Mouse (Mus musculus) heart, postnatal 4 days (tissue): ENCODE measurements around the gene Gbp3. TPM values are rescaled to one million over a fixed set of nuclear protein-coding genes. Genes with fewer than 3 reads are reported as not detected.

ENCODE experiments used
- DNase-seq: peaks from one replicate; pipeline ENCODE4 v3.0.0; 2021
- total RNA-seq, 2 experiments: library from RNA; stranded (reverse); gene quantifications; 2 replicates each; pipeline ENCODE4 v1.2.3; 2021

Gene Gbp3
- total RNA-seq, 2 experiments from 2014 or later: 5.8 to 9.1 TPM

DNA sequence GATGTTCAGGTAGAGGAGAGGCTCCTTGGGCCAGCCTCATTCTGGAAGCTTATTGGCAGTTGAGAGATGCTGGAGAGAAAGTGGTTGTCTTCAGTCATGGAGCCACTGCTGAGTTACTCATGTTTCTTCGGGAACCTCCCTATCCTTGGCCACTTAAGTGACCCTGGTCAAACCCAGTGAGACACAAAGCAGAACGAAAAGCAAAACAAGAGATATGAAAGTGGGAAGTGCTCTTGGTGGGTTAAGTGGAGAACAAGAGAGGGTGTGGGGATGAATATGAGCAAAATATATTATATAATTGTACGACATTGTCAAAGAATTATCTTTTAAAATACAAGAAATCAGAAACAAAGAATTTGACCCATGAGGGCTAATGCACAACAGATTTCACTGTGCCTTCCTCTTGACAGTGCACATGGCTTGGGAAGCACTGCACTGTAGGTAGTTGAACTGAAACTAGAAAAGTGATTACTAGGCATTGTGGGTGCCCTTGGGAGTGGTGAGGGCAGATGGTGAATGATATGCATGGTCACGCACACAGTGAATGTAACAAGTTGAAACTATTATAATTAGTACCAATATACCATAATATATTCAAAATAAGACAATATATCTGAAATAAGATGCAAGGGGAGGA lies 30.7 kb downstream of the Gbp3 start:
- DNase-seq: no peak

DNA sequence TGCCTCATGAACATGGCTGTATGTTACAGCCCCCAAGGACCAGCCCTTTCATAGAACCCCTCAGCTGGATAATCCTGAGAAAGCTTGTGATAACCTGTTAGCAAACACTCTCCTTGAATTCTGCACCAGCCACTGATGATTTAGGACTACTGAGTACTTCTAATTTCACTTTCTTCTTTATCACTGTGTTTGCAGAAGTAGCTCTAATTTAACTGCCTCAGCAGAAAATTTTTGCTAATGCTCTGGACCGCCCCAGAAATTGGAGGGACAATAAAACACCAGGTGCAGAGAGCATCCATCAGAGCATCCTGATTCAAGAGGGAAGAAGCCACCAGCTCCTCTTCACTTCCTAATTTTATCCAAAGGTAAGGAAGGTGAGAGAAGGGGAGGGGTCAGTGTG lies 34.7 kb downstream of the Gbp3 start, which contains the start of gene Gbp2b:
Gbp2b (plus strand) TSS at position 301 of the 400 bp plus-strand sequence.
- DNase-seq: no peak

DNA sequence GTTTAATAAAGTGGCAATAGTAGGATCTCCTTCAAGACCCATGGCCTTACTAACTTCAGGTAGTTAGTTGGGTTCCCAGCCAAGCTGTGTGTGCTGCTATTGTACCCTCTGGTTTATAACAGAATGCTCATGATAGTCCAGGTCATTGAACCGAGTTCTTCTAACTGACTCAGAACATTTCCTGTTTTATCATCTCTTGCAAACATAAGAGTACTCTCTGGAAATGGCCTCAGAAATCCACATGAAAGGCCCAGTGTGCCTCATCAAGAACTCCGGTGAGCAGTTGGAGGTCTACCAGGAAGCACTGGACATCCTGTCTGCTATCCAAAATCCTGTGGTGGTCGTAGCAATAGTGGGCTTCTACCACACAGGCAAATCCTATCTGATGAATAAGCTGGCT lies 38.1 kb downstream of the Gbp3 start:
- DNase-seq: no peak

DNA sequence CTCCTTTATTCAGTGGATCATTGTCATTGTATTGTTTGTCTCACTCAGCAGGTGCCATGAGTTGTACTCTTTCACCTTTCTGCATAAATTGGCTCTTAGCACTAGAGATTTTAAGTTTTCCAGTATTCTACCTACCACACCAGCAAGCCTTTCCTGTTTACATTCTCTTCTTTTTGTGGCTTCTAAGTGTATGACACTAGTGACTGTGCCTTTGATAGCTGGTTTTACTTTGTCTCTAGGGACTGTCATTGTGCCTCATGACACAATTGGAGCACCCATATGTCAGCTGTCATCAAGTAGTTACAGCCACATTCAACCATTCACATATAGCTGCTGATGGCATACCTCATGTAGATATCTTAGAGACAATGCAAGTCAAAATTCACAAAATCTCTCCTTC lies 41.8 kb downstream of the Gbp3 start:
- DNase-seq: no peak

DNA sequence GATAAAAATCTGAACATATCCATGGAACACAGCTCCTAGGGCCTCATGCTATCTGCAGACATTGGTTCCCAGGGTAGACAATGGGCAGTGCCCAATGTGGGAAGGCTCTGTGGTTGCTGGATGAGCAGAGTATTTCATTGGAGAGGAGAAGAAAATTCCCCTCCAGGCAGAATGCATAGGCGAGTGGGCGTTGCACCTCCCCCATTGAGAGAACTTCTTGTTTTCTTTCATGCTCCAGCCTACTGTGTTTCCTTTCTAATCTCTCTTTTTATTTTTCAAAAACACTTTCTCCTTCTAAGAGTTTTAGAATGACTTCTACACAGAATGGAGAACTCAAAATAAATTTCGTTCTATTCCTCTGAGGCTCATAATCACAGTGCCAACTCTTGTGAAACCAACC lies 58.8 kb downstream of the Gbp3 start:
- DNase-seq: no peak

DNA sequence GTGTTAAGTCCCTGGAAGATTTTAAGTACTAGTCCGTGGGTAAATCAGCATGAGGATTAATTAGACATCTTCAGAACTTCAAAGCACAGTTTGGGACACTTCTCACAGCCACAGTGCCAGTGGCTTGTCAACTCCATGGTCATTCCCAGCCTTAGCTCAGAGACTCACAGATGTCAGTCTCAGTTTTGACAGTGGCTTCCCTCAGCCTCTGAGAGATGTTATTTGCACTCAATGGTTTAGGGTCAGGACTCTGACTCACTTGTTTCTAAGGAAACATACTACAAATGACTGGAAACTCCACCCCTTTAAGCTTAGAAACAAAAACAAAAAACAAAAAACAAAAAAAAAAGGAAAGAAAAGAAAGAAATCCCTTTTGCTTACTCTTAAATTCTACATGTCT lies 59.8 kb downstream of the Gbp3 start:
- DNase-seq: no peak

DNA sequence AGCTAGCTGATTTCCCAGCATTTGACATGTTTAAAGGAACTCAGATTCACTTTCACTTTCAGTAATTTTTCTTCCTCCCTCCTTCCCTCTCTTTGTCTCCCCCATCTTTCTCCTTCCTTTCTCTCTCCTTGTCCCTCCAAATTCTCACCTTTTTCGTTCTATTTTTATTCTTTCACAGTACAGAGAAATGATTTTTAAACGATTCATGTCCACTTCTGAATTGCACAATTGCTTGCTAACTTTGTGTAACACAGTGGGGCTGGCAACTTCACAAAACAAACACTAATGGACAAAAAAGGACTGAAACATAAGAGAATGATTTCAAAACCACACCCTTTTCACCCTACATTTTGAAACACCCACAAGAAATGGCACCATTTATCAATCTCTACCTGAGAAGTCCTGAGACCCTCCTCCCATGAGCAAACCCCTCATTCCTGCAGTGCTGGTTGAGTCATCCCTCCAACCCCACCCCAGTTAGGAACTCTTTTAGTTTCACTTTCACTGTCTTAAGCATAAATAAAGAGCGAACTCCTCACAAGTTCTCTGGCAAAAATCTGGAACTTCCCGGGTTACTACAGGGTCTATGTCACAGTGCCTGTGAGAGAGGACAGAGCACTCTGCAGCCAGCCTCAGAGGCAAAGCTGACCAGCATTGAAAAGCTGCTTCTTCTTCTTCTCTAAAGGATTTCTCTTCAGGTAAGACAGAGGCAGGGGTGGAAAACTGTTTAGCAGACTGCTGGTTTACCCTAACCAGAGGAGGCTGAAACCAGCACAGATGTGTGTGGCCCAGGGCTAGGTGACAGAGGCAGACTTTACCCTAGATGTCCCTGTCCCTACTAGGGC lies 60.5 kb downstream of the Gbp3 start, which contains the start of gene Gbp2:
Gbp2 (plus strand) TSS at position 492 of the 845 bp plus-strand sequence.
- DNase-seq: peak; percentile 7

DNA sequence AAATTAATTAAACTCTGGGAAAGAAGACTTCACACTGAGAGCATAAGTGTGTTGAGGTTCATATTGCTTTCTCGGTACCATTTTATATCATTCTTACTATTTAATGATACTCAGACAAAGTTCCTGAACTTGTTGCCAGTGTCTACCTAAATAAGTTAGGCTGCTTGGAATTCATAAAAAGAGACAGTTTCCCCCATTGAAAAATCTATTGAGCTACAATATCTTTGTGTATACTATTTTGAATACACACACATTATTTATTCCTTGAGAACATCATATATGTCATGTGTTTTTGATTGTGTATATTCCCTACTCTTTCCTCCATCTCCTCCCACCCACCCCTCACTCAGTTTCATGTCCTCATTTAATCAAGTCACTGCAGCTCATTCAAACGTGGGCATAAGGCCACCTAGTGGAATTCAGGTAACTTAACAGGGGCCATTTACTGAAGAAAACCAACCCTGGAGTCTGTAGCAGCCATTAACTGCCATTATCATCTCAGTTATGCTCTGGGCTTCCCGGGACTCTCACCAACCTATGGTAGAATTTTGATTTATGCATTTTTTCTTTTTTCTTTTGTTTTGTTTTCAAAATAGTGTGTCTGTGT lies 61.2 kb downstream of the Gbp3 start:
- peak; percentile 10 for DNase-seq

Other genes with a start within 250 kb of the Gbp3 start
- 100 to 1,000 TPM; 480 to 524 TPM for gene Pdlim5, start 164.3 kb upstream of the Gbp3 start, total RNA-seq
- gene Gbp5, start 66.0 kb upstream of the Gbp3 start, total RNA-seq: 1 to 10 TPM; 2.5 to 3.2 TPM
- 1 to 10 TPM; 5.3 to 5.6 TPM for gene Gbp7, start 29.7 kb upstream of the Gbp3 start, total RNA-seq
- under 1 TPM in 1 of 2 experiments, not detected in 1; 0.09 TPM for gene Gbp2b, start 34.8 kb downstream of the Gbp3 start, total RNA-seq
- gene Gbp2, start 60.6 kb downstream of the Gbp3 start, total RNA-seq: 1 to 10 TPM; 4.5 to 5.5 TPM
- gene Kyat3, start 141.0 kb downstream of the Gbp3 start, total RNA-seq: 1 to 10 TPM; 5.7 to 6.1 TPM
- gene Gtf2b, start 205.0 kb downstream of the Gbp3 start, total RNA-seq: 10 to 100 TPM; 37.5 to 39.1 TPM